Mouse (Mus musculus): ENCODE measurements around the gene Ephx3.
"Not testable (repeated sequence)": the region's sequence is repeated elsewhere in the genome, so short reads cannot be mapped to it uniquely, and the experiment has no call there.

Ephx3 gene

DNA sequence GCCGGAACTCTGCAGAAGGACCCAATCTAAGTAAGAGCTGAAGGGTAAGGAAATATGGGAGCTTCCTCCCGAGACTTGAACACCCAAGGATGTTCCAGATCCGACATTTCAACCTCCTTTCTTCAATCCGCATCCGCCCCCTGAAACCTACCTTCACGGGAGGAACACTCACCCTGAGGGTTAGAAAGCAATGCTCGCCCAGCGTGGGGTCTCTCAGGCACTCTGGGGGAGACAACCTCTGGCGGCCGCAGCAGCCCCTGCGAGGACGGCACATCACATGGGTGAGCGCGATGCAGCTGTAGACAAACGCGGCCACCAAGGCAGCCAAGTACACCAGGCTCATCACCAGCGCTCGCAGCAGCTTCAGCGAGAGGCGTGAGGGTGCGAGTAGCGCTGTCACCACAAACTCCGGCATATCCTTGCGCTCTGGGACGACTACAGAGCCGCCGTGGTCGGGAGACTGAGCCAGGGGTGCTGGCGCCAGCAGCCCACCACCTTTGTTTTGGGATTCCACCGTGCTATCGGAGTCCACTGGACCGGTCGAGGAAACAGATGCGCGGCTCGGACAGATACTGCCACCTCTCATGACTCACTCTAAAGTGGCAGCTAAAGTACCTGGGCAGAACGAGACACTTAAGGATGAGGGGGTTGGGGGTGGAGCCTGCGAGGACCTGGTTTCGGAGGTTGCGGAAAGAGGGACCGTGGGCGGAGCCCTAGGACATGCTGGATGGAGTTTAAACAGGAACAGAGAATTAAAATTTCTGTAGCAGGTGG, at the start of gene Ephx3:
Gene Ephx3, minus strand, starts transcription at position 687 of the 774 bp plus-strand sequence.
- peak; percentile 62 to 76 for DNase-seq

DNA sequence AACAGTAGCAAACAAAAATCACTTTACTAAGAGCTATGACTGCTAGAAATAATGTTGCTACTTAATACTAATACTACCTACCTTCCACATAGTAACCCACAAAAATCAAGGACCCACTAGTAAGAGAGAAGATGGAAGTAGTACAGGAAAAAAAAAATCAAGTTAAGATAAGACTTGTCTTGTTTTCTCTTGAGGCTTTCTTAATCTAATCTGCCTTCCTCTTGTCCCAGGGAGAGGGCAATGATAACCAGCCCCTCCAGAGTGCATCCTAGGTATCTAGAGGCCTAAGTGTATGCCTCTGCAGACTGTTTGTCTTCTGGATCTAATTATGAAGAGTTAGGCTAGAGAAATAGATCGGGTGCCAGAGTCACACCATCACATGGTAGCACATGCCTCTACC, 49.2 kb upstream of the Ephx3 start:
- DNase-seq = no peak

DNA sequence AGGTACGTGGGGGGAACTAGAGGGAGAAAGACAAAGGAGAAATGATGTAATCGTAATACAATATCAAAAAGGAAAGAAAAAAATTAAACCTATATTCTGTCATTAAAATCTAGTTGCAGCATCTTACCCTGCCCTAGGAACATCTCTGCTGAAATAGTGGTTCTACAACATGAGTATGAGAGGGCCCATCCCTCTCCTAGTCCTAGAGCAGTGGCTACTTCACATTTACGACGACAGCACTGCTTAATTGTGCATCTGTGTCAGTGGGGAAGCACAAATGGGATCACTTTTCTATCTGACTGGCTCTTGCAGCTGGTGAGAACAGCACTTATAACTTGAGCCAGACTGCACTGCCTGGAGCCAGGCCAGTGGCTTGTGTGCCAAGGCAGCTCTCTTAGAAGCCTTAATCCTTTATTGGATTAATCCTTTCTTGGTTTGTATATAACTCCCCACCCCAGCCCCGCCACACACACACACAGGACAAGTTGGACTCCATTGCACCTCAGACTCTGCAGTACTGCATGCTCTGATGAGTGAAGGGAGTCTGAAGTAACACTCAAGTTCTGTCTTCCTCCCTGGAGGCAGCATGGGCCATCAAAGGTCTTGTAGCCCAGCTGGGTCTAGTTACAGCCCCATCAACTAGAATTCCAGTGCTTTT, 46.3 kb upstream of the Ephx3 start:
- peak; percentile 29 to 50 for DNase-seq

DNA sequence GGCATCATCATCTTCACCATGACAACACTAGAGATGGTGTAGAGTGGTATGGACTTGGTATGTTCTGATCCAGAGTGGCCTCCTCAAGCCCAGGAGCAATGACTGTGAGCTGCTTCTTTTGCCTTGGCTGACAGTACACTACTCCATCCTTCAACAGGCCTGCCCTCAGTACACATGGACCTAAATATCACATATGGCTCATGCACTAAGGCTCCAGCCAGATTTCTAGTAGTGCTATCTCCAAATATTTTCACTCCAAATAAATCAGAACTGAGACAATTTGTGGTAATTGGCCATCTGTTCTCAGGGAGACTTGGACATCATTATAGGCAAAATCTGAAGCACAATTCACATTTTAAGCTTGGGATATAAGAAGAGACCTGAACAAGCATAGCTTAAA, 43.8 kb upstream of the Ephx3 start:
- no peak for DNase-seq

DNA sequence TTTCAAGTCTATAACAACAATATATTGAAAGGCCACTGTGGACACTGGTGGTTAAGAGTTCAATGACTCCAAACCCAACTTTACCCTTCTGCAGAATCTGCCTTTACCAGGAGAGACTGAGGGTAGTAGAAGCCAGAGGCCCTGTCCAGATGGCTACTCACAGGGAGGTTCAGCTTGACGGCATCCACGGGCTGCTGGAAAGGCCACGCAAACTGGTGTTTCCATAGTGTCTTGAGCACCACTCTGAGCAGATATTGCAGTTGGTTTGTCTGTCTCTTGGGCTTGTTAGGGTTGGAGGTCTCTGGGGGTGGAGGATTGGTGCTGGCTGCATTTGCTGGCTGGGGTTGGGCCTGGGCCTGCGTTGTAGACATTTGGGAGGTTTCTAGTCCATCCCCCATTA, 39.9 kb upstream of the Ephx3 start:
- DNase-seq = no peak

DNA sequence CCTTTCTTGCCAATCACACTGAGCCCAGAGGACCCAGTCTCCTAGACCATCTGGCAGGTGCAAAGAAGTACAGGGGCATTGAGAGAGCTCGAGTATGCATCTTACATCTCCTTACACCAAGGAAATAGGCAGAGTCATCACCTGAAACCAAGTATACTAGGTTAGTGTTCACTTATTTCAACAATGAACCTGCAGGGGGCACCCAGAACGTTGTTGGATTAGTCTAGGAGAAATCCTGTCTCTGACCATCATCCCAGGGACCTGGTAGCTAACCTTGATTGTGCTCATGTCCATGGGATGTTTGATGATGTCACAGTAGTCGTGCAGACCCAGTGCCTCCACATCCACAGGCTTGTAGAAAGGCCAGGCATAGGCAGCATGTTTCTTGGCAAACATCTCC, 31.5 kb upstream of the Ephx3 start:
- no peak for DNase-seq

DNA sequence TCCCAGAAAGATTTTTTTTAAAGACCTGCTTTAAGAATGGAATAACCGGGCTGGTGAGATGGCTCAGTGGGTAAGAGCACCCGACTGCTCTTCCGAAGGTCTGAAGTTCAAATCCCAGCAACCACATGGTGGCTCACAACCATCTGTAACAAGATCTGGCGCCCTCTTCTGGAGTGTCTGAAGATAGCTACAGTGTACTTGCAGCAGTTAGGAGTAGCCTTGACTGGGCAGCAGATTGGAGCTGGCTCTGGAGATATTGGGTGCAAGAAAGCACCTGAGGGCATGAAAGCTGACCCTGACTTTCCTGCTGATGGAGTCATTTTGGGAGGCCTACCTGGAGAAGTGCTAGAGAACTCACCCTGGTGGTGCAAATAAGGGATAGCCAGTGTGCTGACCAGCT, 26.2 kb upstream of the Ephx3 start:
- DNase-seq = not testable (repeated sequence)

DNA sequence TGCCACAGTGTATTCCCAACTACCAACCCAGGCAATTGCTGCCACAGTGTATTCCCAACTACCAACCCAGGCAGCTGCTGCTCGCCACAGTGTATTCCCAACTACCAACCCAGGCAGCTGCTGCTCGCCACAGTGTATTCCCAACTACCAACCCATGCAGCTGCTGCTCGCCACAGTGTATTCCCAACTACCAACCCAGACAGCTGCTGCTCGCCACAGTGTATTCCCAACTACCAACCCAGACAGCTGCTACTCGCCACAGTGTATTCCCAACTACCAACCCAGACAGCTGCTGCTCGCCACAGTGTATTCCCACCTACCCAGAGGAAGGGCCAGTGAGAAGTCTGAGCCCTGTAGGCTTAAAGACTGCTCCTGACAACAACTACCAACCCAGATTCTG, 22.2 kb upstream of the Ephx3 start:
- DNase-seq = not testable (repeated sequence)

DNA sequence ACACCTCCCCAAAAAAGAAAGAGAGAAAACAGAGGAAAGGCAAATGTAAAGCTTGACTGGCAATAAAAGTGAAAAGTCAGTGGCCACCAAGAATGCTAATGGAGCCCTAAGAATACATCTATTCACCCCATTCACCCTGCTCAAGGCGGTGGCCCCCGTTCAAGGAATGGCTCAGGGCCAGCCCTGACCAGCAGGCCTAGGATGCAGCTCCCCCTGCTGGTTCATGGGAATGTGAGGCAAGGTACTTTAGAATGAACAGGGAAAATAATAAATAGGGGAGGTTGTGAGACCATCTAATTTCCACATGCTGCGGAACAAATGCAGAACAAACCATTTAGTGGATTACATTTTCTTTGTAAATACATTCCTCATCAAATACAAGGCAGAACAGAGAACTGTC, 20.4 kb upstream of the Ephx3 start:
- DNase-seq = peak; percentile 52 to 68

DNA sequence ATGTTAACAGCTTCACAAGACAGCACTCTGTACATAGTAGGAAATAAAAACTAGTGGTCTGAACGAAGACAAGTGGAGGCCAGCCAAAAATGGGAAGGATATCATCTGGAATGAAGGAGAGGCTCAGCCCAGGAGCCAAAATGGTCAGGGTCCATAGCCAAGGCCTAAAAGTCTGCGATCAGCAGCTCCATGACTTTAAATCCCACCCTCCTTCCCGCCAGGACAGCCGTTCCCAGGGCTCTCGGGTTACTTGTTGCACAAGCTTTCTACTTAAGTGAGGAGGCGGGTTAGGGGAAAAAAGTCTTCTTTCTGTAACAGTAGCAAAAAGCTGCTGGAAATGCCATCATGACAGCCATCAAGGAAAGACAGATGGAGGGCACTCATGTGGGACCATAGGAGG, 19.8 kb upstream of the Ephx3 start:
- peak; percentile 50 to 61 for DNase-seq

DNA sequence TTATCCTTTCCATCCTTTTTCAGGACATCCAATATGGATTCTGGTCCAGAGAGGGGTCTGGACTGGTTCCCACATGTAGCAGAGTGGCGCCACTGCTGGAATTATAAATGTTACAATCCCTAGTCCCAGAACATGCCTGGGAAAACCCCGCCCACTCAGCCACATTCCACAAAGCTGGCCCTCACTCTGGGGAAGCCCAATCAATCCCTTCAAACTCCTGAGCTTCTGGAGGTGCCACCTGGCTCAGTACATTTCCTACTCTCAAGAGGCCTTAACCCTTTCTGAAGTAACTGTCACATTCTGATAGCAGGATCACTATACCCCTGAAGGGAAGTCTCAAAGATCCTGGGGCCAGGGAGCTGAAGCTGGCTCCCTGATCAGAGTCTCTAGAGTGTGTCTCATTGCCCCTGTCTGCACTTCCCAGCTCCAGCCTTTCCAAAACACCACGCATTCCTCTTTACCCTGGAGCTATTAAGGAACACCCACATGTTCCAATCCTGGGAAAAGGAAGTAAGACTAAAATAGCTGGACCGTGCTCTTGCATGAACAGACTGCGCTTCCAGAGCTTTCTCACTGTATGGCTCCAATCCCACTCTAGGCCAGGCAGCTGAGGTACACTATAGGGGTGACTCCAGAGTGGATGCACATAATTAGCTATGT, 18.4 kb upstream of the Ephx3 start:
- DNase-seq = peak; percentile 50 to 66

DNA sequence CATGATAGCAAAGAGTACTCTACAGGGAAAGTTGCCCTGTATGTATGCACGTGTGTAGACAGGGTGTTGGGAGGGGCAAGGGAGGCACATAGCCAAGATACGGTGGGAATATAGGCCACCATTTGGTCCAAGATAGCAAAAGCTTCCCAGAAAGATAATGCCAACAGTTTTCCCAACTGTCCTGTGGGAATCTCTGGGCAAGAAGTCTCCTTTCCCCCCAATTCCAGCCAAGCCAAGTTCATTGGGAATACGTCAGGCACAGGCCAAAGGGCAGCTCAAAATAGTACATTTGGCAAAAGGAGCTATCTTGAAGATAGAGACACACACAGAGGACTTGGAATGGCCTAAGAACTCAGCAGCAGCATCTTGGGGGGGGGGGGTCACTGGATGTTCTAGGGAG, 16.0 kb upstream of the Ephx3 start:
- DNase-seq = no peak

DNA sequence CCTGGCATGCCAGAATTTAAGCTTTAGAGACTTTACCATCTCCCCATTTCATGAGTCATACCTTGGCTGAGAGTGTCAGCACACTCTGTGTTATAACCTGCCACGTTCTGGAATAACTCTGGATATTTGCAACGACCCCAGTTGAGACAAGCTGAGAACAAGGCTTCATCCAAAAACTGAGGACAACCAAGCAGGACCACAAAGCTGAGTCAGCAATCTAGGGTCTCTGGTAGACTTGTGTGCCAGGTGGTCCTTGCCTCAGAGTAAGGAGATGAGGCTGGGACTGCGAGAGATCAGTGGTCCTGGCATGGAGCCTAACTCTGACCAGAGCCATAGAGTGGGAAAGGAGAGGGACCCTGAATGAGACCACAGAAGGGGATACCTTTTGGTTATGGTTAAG, 13.6 kb upstream of the Ephx3 start:
- DNase-seq = no peak

DNA sequence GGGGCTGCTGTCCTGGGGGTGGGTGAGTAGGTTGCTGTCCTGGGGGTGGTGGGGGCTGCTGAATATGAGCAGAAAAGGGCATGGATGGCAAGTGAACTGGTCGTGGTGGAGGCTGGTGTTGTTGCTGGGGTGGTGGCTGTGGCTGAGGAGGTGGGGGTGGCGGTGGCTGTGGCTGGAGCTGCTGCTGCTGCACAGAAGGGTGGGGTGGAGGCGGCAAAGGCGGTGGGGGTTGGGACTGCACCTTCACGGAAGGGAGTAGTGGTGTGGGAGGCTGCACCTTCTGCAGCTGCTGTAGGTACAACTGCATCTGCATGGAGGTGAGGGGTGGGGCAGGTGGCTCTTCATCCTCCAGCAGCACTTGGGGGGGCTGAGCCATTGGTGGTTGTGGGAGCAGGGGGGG, 11.7 kb upstream of the Ephx3 start:
- DNase-seq = no peak

DNA sequence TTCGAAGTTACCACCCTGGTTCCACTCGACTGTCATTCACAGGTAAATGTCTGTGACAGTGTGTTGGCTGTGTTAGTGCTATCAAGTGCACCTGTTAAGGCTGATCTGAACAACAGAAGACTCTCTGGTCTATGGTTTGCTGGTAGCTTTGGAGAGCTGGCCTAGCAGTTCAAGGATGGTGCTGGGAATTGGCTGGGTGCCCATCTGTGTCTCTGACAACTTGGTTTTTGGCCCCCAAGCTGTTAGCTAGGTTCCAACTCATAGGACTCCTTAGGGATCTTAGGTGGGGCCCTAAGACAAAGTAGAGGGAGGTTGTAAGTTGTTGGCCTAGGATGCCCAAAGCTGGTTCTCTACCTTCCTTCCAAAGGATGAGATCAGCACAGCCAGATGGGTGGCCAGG, 10.4 kb upstream of the Ephx3 start:
- DNase-seq = no peak

DNA sequence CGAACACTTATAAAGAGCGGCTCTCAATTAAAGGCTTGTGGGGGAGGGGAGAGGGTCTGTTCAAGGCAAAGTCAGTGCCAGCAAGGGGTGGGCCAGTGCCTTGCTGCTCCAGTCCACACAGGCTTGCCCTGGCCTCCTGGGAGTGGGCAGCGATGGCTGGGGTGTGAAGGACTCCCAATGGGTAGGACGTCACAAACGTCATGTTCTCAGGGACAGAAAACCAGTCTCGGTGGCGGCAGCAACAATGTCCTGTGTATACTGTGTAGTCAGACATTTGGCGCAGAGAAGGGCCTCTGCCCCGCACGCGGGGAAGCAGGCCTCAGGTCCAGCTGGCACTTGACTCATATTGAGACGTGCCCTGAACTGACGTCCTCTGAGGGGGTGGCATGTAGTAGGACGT, 7.8 kb upstream of the Ephx3 start:
- DNase-seq = no peak

DNA sequence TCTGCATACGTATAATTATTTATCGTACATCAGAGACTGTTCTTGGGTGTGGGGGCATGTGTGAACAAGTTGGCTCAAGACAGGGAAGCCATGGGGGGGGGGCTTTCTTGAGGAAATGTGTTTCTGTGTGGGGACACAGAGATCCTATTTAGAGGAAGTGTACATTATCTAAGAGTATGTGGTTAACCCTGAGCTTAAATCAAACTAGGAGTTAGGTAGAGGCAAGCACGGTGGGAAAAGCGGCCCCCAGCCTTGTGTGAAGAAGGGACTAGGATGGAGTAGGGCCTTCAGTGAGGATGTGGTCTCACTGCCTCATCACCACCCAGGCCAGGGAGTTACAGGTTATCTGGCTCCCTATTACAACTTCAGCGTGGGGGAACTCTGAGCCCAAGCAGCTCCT, 6.4 kb upstream of the Ephx3 start:
- no peak for DNase-seq

DNA sequence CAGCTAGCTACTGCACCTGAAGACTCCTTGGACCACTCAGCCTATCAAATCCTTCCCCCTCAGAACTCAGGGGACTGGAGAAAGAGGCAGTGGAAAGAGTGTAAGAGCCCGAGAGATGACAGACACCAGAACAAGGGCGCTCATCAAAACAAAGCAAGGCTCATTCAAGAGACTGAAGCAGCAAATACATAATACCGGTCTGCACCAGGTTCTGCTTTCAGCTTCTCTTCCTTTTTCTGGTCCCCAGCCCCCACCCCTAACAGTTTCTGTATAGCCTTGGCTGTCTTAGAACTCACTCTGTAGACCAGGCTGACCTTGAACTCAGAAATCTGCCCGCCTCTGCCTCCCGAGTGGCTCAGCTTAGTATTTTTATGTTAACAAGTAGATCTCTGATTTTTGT, 3.7 kb upstream of the Ephx3 start:
- DNase-seq = no peak

DNA sequence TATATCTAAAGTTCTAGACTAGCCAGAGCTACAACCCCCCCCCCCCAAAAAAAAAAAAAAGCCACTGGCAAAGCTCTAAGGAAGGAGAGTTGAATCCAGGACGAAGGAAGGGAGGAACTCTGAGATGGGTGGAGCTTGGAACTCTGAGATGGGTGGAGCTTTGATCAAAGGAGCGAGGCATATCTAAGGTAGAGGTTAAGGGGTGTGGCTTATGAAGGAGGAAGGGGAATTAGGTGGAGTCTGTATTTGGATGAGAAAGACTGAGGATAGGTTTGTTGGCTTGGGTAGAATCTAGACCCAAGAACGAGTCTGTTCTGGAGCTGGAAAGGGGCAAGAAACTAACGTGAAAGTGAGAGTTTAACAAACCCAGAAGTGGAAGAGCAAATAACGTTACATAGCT, 501 bp upstream of the Ephx3 start:
- DNase-seq = peak in 1 of 2 experiments; percentile 62

DNA sequence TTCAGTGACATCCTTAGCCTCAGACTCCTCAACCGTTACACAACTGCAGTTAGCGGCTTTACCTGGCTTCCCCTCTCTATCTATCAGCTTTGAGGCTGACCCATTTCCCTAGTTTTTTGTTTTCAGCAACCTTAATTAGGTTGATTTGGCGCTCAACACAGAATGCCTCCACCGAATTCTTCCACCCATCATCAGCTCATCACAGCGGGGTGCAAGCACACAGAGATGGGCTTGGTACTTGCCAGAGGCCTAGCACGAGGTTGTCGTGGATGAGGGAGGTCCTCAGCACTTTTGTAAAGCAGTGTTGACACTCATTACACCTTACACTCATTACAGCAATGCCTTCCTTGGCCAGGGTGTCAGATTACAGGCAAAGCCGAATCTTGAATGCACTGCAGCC, 6.3 kb downstream of the Ephx3 start:
- DNase-seq = no peak

DNA sequence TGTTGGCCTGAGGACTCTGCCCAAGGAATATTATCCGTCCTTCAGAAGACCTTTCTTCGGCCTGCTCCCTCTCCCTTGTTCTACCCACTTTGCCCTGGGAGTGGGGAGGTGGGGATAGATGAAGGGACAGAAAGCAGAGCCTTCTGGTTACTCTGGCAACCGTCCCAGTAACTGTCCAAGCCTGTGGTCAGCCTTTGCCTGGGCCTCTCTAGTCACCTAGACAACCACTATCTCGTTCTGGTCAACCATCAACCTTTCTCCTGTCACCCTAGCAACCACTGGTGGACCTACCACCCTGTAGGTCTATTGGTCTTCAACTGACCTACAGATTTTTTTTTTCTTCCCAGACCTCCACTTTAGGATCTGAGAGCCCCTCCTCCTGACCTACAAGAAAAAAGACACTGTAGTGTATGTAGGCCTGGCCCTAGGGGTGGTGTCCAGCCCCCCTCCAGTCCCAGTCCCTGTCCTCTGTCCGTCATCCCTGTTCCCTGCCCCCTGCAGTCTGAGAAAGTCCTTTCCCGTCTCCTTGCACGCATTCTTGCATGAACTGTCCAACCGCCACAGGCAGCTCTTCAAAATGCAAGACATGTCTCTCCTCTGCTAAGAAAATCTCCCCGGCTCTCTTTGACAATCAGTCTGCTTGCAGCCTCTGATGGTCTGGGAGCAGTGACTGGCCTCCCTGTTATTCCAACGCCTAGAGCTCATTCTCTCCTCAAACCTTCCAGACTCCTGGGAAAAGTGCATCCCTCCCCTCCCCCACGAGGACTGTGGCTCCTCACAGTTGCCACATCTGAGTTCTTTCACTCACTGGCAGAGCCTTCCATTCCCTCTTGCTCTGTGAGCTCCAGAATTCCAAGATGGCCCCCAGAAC, 9.5 kb downstream of the Ephx3 start:
- DNase-seq = no peak

DNA sequence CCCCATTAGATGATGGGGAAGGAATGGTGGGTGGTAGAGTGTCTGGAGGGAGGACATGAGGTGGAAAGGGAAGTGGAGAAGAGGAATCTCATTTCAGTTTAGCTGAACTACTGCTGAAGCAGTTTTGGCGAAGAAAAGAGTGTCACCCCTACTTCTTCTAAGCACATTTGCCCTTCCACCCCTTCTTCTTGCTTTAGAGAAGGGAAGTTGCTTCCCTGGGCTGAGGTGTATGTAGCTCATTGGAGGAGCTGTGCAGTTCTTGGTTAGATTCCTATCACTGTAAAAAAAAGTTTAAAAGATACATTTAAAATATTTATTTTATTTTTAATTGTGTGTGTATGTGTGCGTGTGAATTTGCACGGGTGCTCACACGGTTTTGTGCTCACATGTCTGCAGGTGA, 12.4 kb downstream of the Ephx3 start:
- no peak for DNase-seq

DNA sequence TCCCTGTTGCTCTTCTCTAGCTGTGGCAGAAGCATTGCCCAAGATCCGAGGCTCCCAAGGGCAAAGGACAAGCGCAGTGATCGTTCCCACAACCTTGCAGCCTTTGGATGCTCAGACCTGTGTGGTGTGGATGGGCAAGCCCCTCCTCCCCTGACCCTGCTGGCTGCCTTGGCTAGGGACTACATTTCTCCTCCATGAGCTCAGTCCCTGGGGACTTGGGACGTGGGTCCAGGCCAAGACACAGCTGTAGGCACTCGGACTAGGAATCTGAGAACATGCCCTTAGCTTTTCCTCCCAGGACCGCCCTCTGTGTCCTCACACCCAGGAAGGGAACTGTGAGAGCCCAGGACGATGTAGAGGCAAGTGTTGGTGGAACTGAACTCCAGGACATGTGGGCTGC, 16.2 kb downstream of the Ephx3 start:
- peak; percentile 49 to 55 for DNase-seq
